Mouse (Mus musculus) gastrocnemius, postnatal 10 days (tissue): ENCODE results near the gene Asb4. TPM values are rescaled to one million over a fixed set of nuclear protein-coding genes. Genes with fewer than 3 reads are reported as not detected.

Experiments
- DNase-seq: peaks from one replicate; pipeline ENCODE4 v3.0.0; 2021; ENCODE audit warnings: mixed read lengths
- total RNA-seq, 2 experiments: library from RNA; stranded (reverse); gene quantifications; 2 replicates each; pipeline ENCODE4 v1.2.3; 2021

Asb4 gene
- total RNA-seq, 2 experiments from 2014 or later = 10.6 to 12.6 TPM

- no peak for DNase-seq
Measured at GRCm38 (mm10) chr6:5444331-5444898, 61.2 kb downstream of the Asb4 start.

- no peak for DNase-seq
Measured at GRCm38 (mm10) chr6:5447013-5447412, 63.8 kb downstream of the Asb4 start.

- no peak for DNase-seq
Measured at GRCm38 (mm10) chr6:5447546-5447945, 64.4 kb downstream of the Asb4 start.

GRCm38 (mm10) chr6:5448396-5448795 lies 65.2 kb downstream of the Asb4 start:
- DNase-seq = no peak

GRCm38 (mm10) chr6:5449878-5450277 lies 66.7 kb downstream of the Asb4 start:
- no peak for DNase-seq

- DNase-seq = no peak
Measured at GRCm38 (mm10) chr6:5455836-5456235, 72.7 kb downstream of the Asb4 start.

GRCm38 (mm10) chr6:5470480-5471318 lies 87.5 kb downstream of the Asb4 start:
- DNase-seq = no peak

GRCm38 (mm10) chr6:5472692-5473091 lies 89.5 kb downstream of the Asb4 start:
- no peak for DNase-seq

GRCm38 (mm10) chr6:5474021-5474420 lies 90.8 kb downstream of the Asb4 start:
- no peak for DNase-seq

GRCm38 (mm10) chr6:5481066-5481465 lies 97.9 kb downstream of the Asb4 start:
- DNase-seq = no peak

- no peak for DNase-seq
Measured at GRCm38 (mm10) chr6:5482270-5482783, 99.1 kb downstream of the Asb4 start.

Other genes with a start within 250 kb of the Asb4 start
- under 1 TPM in 1 of 2 experiments, not detected in 1; 0.45 TPM for gene Pon1, start 189.4 kb upstream of the Asb4 start, total RNA-seq
- 10 to 100 TPM; 17.0 to 24.2 TPM for gene Pon3, start 127.1 kb upstream of the Asb4 start, total RNA-seq
- 10 to 100 TPM; 15.7 to 18.9 TPM for gene Pon2, start 84.9 kb upstream of the Asb4 start, total RNA-seq
- gene Pdk4, start 112.9 kb downstream of the Asb4 start, total RNA-seq = 100 to 1,000 TPM; 273 to 374 TPM